Mouse (Mus musculus) embryo, embryonic 11 days (tissue): ENCODE measurements at regions not wholly inside any gene's neighbourhood (a gene's known extent, or its start where the extent isn't known, plus 50 kb on each side); places are given as distances from the start of the nearest gene placed in this dataset.

Experiments used
- DNase-seq: peaks from one replicate; pipeline ENCODE4 v3.0.0-alpha.2; 2015

DNA sequence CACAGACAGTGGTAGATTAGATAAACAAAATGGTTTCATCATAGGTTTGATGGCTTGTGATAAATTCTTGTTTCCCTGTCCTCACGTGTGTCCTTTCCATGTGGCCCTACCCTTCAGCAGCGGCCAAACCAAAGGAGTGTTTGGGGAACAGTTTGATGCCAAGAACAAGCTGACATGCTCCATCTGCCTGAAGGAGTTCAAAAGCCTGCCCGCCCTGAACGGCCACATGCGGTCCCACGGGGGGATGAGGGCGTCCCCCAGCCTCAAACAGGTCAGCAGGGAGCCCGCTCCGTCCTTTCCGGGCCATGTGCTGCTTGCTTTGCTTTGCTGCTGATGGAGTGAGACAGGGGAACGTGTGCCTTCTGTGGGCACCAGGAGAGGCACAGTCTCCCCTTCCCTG is 51.0 kb upstream of the Mrps10 start:
- no peak for DNase-seq

DNA sequence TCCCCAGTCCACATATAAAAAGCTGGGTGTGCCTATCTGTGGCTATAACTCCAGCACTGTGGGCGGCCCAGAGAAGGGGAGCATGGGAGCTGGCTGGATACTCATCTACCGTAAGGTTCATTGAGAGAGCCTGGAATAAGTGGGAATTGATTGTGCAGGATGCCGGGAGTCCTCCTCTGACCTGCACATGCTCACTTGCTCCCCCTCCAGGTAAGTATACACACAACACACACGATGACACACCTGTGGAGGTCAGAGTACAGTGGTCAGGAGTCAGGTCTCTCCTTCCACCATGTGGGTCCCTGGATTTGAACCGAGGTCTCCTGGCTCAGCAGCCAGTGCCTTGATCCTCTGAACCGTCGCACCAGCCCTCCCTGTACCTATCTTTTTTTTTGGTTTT is 55.5 kb upstream of the Mrps10 start:
- no peak for DNase-seq

DNA sequence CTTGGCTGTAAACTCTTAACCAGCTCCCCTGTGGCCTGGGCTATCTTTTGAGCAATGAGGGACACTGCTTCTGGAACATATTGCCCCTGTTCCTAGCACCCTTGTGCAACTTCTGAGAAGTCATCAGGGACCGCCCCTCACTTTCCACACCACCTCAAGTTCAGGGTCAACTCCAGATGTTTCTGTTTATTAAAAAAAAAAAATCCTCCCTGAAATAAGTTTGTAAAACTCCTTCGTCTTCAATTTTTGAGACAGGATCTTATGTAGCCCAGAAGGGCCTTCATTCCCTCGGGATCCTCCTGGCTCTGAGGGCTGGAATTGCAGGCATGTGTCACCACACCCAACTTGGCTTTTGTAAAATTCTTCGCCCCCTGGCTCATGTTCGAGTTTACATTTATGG is 57.4 kb upstream of the Mrps10 start:
- no peak for DNase-seq

DNA sequence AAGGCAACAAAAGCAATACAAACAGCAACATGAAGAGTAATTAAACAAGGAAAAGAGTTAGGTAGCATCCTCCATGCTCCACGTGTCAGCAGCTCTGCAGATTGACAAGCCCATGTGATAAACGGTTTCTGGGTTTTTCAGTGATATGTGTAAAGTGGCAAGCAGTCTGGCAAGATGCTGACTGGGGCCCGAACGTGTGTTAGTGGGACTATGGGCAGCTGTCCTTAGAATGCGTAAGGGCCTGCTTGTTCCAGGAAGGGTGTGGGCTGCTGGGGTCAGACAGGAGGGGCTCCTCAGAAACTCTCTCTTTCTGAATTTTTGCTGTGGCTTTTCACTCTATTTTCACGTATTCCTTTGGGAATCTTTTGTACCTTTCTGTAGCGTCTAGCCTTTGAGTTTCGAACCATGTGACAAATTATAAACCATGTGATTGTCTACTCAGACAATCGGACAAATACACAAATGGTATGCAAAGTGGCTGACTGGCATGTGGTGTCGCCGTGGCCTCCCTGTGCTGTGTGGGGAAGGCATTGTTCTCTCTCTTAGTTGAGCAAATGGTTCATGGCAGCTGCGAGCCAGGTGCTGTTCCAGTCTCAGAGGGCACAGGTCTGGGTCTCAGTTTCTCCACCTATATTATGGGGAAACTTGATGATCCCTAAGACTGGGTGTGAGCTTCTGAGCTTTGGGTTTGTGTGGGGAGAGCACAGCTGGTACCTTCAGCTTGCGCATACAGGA is 62.5 kb upstream of the Mrps10 start:
- DNase-seq = no peak

DNA sequence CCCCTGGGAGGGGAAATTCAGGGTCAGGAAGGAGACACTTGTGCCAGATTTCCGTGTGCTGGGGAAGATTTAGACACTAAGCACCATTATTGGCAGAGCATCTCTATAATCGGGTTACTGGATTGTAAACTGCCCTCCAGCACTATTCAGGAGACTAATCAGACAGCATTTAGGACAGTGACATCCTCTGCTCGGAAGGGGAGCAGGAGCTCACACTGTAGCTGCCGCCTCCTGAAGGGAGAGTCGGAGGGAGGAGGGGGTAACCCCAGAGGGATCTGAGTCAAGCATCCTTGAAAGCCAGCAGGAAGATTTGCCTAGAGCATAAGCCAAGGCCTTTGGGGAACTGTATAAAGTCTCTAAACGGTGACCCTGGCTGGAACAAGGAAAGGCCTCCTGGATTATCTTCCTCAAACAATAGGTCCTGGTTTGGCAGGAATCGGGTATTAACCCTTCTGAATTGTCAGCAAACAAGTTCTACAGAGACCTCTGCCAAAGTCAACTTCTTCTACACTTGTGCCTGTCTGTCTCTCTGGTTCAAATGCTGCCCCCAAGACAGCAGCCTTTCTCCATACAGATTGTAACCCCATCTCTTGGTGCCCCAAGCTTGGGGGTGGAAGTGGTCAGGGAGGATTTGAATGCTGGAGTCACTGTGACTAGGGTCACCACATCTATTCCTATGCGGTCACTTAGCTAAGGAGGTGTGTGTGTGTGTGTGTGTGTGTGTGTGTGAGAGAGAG is 64.1 kb upstream of the Mrps10 start:
- no peak for DNase-seq

DNA sequence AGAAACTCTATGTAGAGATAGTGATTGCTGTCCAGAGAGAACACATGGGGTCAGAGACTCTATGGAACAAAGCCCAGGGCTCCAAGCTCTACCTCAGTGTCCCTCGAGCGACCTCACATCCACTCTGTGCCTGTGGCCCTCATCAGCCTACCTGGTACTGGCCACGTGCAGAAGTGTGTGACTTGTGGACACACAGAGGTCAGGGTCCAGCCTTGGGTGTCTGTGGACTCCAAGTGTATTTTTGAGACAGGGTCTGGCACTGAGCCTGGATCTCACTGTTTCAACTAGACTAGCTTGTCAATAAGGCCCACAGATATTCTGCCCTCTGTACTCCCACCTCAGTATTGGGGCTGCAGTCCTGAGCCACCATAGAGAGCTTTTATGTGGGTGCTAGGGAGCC is 65.1 kb upstream of the Mrps10 start:
- DNase-seq = no peak

DNA sequence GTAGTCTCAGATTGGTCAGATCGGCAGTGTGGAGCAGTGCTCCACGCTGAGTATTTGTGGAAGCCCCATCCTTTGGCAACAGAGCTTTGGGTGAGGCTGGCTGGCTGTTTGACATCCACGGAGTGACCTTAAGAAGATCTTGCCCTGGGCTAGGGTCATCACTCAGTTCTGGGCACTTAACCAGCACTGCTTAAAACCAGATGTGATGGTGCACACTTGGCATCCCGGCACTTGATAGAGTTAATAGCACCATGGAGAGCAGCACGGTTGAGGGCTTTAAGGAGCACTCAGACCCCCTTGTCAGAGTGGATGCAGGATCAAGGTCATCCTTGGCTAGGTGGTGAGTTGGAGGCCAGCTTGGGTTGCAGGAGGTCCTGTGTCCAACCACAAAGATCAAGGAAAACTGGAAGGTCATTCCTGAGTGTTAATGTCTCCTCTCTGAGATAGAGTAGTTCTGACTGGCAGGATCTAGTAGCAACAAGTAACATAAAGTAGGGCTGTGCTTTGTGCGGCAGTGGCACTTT is 70.2 kb upstream of the Mrps10 start:
- no peak for DNase-seq

DNA sequence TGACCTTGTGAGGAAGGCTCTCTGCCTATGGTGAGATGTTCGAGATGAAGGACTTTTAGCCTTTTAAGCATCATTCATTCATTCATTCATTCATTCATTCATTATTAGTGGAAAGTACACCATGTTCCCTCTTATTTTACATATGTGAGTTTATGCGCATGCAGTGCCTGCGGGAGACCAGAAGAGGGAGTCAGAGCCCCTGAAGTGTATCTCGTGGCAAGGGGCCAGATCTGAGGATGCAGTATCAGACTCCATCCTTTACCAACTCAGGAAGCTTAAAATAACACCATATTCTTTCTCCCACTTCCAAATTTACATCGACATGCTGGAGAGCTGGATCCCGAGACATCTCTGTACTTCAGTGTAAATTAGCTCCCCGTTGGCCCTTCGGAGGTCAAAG is 70.7 kb upstream of the Mrps10 start:
- no peak for DNase-seq

DNA sequence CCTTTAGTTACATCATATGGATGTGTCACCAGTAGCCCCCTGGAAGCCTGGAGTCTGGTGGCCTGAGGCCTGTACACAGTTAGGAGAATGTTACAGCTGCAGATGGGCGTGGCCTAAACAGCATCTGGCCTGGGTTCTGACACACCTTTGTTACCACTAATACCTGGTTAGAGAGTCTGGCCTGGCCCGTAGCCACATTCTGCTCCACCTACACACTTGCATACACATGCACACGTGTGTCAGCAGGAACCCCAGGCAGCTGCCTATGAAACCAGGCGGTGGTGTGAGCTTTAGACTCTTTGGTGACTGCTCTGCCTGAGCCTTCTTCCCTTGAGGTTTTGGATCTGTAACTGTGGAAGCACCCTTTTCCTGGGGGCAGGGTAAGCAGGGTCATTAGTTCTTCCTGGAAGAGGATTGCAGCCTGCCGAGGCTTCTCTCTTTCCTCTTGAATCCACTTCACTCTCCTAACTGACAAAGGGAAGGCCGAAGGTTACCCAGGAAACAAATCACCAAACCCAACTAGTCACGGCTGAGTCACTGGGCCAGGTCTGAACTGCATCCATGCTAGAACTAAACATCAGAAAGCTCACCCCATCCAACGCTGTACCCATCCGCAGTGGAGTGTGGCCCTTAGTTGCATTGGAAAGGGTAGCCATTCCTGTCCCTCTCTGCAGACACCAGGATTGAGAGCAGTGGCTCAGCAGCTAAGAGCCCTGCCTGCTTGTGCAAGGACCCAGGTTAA is 71.8 kb upstream of the Mrps10 start:
- DNase-seq = no peak

DNA sequence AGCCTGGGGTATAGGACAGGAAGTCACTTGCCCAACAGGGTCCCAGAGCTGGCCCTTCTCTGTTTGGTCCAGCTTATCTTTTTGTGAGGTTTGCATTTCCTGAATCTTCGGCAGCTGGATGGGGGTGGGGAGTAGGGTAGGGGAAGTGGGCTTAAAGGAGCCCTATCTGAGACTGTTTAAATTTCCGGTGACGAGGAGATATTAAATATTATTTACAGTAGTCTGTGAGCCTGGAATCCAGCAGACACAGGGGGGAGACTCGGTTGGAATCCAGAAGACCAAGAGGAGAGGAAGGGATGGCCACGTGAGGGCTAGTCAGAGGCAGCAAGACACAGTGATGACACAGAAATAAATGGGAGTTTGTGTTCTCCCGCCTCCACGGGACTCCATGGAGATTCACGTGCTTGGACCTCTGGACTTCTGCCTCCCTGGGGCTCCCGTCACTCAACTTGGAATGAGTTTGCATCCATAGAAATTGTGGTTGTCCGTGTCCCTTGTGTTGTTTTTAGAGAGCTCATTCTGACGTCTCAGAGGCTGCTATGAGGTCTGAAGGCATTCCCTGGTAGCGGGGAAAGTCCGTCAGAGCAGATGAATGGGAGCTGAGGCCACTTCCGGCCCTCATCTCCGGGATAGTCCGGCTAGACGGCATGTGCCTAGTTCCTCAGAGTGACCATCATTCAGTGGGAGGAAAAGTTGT is 73.2 kb upstream of the Mrps10 start:
- no peak for DNase-seq

DNA sequence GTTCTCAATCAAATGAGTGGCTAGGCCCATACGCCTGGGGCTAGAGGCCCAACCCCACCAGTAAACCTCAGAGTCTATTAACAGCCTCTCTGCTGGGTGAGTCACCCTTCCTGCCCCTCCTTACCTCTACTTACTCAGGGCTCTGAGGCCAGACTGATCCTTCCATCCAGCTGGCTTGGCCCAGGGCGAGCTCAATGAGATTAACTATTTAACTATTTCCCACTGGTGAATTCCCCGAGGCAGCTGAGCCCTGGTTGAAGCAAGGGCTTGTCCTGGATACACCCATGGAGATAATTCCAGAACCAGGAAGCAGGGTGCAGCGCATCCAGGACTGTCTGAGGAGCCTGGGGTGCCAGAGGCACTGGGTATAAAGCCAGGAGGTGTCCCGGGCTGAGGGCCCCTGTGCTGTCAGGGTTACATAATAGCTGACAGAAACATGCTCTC is 74.6 kb upstream of the Mrps10 start:
- DNase-seq = no peak

DNA sequence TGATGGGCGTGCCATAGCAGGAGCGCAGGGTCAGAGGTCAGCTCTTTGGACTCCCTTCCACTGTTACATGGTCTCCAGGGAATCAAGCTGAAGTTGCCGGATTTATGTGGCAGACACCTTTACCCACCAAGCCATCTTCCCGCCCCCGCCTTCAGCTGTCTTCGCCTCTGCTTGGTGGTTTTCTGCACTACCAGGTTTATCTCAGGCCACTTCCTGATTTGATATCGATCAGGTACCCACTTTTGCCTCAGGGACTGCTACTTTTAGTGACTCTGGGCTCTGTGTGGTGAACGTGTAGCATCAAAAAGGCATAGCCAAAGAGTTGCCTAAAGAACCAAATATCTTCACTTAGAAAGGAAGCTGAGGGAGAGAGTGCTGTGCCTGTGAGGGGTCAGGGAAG is 75.5 kb upstream of the Mrps10 start:
- DNase-seq = no peak

DNA sequence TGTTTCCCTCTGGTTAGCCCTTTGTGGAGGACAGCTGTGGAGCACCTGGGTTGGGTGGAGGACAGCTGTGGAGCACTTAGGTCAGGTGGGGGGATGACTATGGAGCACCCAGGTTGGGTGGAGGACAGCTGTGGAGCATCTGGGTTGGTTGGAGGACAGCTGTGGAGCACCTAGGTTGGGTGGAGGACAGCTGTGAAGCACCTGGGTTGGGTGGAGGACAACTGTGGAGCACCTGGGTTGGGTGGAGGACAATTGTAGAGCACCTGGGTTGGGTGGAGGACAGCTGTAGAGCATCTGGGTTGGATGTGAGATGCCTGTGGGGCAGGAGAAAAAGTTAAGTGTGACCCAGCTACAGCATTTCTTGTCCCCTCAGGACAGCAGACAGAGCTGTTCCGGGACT is 77.1 kb upstream of the Mrps10 start:
- DNase-seq = no peak

DNA sequence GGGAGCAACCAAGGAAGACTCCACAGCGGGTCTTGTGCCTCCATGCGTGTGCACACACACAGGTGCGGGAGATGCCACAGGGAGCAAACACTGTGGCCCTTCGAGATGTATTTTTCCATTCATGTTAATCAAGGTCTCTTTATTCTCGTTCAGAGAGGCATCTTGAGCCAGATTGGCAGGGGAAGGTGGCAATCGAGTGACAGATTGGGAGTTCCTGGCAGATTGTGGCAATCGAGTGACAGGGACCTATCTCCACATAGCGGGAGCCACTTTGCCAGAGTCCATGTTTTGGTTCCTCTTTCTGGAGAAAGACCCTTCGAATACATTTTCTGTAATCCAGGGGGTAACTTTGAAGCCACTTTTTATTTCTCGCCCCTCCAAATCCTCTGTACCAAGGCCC is 83.1 kb upstream of the Mrps10 start:
- no peak for DNase-seq

DNA sequence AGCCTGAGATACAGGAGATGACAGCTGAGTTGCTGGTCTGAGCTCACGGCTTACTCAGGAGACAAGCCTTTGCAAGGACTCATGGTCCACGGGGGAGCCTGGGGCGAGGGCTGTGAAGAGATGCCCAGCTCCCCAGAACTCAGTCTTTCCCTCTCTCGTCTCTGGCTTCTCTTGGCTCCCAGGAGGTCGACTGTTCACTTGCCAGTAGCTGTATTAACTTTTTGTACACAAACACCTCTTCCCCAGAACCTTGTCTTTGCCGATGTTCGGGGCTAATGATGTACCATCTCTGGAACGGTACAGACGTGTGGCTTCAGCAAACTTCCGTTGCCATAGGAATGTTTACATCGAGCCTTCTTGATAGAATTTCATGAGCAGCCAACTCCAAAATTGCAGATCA is 84.5 kb upstream of the Mrps10 start:
- no peak for DNase-seq

DNA sequence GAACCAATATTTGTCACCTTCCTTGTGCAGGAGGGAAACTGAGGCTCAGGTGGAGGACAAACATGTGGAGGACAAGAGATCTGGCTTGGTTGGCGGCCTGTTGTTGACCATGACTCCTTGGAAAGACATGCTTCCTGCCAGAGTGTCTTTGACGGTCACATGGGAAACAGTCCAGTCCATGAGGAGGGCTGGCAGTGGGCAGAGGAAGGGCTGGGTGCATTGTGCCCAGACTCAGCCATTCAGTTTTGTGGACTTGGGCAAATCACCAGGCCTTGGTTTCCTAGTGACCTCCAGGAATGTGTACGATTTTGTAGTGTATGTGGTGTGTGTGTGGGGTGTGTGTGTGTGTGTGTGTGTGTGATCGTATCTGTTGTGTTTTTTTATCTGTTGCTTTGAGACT is 85.5 kb upstream of the Mrps10 start:
- no peak for DNase-seq

DNA sequence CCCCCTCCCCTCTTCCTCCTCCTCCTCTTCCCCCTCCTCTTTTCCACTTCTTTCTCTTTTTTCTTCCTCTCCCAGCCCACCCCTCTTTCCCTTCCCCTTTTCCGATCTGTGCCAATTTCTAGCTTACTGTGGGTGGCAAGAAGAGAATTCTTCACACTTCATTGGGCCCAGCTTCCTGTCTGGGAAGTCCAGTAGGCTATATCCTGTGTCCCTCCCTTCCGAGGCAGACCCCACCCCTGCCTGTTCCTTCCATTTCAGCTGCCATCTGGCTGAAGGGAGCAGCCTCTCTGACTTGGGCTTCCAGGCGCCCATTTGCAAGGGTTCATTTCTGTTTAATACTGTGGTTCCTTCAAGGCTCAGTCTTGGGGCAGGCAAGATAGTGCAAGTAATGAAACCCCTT is 86.2 kb upstream of the Mrps10 start:
- no peak for DNase-seq

DNA sequence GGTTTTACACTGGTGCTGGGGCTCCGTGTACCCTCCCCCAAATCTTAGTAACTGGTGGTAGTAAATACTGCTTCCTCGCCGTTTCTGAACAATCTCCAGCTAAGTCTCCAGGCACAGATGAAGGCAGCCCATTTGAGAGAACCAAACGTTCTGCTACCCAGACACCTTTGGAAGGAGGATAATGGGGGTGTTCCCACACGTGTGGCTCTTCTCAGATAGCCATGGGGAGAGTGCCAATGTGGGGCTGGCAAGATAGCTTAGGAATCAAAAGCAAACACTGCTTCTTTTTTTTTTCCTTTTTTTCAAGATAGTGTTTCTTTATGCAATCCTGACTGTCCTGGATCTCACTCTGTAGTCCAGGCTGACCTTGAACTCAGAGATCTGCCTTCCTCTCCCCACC is 90.8 kb upstream of the Mrps10 start:
- no peak for DNase-seq

DNA sequence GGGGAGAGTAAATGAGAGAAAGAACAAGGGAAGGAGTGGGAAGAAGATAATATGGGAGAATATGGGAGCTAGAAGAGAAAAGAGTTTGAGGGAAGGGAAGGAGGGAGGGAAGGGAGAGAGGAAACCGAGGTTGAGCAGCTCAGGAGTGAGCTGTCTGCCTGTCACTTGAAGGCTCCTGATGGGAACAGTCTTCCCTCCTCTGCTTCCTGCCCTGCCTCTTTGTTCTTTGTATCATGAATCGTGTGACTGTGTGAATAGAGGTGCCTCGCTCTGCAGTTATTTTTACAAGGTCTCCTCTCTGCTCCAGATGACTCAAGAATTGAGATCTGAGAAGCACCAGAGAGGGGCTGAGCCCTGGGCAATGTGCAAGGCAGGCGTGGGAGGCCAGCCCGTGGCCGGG is 92.0 kb upstream of the Mrps10 start:
- no peak for DNase-seq

DNA sequence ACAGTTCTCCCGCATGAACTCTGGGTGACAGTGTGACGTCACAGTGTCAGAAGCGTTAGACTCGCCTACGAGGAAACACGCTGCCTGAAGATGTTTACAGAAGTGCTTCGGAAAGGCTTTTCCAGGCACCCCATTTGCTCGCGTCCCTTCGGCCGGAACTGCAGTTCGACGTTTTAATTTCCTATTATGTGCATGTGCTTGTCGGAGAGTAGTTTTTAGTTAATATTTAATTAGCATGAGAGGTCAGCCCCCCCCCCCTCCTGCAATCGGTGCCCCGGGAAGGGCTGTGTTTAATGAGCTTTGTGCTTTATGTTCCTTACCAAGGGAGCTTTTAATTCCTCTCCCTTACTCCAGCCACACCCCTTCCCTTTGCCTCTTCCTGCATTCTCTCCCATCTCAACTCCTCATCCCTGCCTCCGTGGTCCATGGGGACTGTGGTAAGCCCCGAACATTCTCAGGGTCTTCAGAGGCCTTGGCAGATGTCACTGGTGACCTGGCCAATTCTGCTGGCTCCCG is 92.8 kb upstream of the Mrps10 start:
- DNase-seq = no peak

DNA sequence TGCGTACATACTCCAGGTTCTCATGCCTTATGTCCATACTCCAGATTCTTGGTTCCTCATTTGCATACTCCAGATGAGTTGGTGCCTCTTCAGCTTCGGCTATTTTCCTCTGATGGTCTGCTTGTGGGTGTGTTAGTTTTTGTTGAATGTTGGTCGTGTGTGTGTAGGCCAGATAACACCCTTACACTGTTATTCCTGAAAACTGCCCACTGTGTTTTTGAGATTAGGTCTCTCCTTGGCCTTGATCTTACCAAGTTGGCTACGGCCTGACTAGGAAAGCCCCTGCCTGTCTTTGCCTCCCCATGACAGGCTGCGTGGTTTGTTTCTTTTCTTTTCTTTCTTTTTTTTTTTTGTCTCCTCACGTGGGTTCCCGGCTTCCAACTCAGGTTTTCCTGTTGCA is 95.4 kb upstream of the Mrps10 start:
- no peak for DNase-seq

DNA sequence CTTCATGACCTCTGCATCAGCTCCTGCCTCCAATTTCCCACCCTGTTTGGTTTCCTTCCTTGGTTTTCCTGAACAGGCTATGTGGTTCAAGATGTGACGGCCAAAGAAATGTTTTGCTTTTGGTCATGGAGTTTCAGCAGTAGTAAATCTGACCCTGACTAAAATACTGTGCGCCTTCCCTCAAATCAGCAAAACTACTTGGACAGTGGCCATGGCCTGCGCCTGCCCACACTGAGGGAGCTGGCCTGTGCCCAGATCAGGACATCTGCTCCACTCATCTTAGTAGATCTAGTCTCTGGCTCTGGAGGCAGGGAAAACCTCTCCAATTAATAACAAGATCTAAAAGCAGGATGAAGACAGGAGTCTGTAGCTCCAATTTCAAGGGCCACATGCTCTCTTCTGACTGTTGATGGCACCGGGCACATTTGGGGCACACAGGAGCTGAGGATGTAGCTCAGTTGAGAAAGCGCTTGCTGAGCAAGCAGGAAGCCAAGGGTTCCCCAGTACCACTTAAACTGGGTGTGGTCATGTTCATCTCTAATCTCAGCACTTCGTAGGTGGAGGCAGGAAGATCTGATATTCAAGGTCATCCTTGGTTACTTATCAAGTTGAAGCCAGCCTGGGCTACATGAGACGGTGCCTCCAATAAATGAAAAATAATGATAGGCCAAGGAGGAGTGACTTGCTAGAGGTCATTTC is 96.6 kb upstream of the Mrps10 start:
- no peak for DNase-seq
